Mouse (Mus musculus) intestine, embryonic 16.5 days (tissue): ENCODE data around the gene Baz2b. TPM values are rescaled to one million over a fixed set of nuclear protein-coding genes. Genes with fewer than 3 reads are reported as not detected.

Experiments used
- ATAC-seq: fragments of 200-750 bp; cut with Nextera tagmentation; 2 replicates; pipeline ENCODE4 v1.8.0; 2017; ENCODE audit warnings: moderate TSS enrichment, moderate library complexity
- H3K27ac ChIP-seq: fragments of 300-500 bp; sonication (generic); 2 replicates; pipeline ENCODE4 v1.5.1; 2014; ENCODE audit warnings: mild to moderate bottlenecking, low read length
- H3K27me3 ChIP-seq: fragments of 300-500 bp; sonication (generic); replicated peaks from 2 replicates; pipeline ENCODE4 v1.6.1; 2014; ENCODE audit warnings: low read length, control low read depth, mixed read lengths; ENCODE audit not compliant: control insufficient read depth, insufficient read depth
- H3K36me3 ChIP-seq: fragments of 300-500 bp; sonication (generic); 2 replicates; pipeline ENCODE4 v1.6.1; 2014; ENCODE audit warnings: low read length, control low read depth; ENCODE audit not compliant: control insufficient read depth, insufficient read depth
- H3K4me1 ChIP-seq: fragments of 300-500 bp; sonication (generic); 2 replicates; pipeline ENCODE4 v1.6.1; 2014; ENCODE audit warnings: low read length, control low read depth, mixed read lengths; ENCODE audit not compliant: control insufficient read depth, insufficient read depth
- H3K4me2 ChIP-seq: fragments of 300-500 bp; sonication (generic); 2 replicates; pipeline ENCODE4 v1.6.1; 2014; ENCODE audit warnings: low read depth, low read length, control low read depth
- H3K4me3 ChIP-seq: fragments of 300-500 bp; sonication (generic); 2 replicates; pipeline ENCODE4 v1.5.1; 2014; ENCODE audit warnings: mild to moderate bottlenecking, low read length
- H3K9ac ChIP-seq: fragments of 300-500 bp; sonication (generic); 2 replicates; pipeline ENCODE4 v1.6.1; 2014; ENCODE audit warnings: low read depth, low read length
- H3K9me3 ChIP-seq: fragments of 300-500 bp; sonication (generic); 2 replicates; pipeline ENCODE4 v1.6.1; 2016; ENCODE audit warnings: low read length, control low read depth; ENCODE audit not compliant: control insufficient read depth
- WGBS: fragments of 180-500 bp; shearing (Covaris S2); extraction: QIAGEN DNeasy Blood & Tissue Kit; methylation state at CpG from one replicate; pipeline ENCODE4 v1.1.7; 2014; 5-methylcytosine and 5-hydroxymethylcytosine counted together
- polyA plus RNA-seq: library from polyadenylated mRNA; unstranded; fragments of >200 nt; fragmentation: Nextera tagmentation; extraction: Ambion mirVana; gene quantifications from 2 replicates; pipeline ENCODE4 v1.2.1, GENCODE M21; 2015

Baz2b gene
- polyA plus RNA-seq, 1 experiment from 2014 or later, result 42.3 TPM

GRCm38 (mm10) chr2:59932244-59932643 is 277.4 kb downstream of the Baz2b start:
- no peaks in the 10 kb centered on the region for H3K36me3 ChIP-seq
- no peaks in the 10 kb centered on the region for H3K9me3 ChIP-seq
- no peak overlapping the region for H3K9ac ChIP-seq
- no peaks in the 10 kb centered on the region for H3K27me3 ChIP-seq
- WGBS, result 95% methylated on average over 4 of the region's 4 CpGs
- H3K4me2 ChIP-seq, result no peak overlapping the region
- ATAC-seq, result no peak
- no peaks in the 10 kb centered on the region for H3K4me1 ChIP-seq
- H3K4me3 ChIP-seq, result no peak overlapping the region
- no peak overlapping the region for H3K27ac ChIP-seq

- no peak overlapping the region for H3K9ac ChIP-seq
- H3K4me1 ChIP-seq, result no peaks in the 10 kb centered on the region
- no peaks in the 10 kb centered on the region for H3K27me3 ChIP-seq
- no peak for ATAC-seq
- WGBS, result 89% methylated on average over 11 of the region's 11 CpGs
- H3K36me3 ChIP-seq, result peaks cover 7% of the 10 kb centered on the region; the same call in 1 of the 2 replicates
- H3K4me2 ChIP-seq, result no peak overlapping the region
- no peak overlapping the region for H3K4me3 ChIP-seq
- no peaks in the 10 kb centered on the region for H3K9me3 ChIP-seq
- no peak overlapping the region for H3K27ac ChIP-seq
Measured at GRCm38 (mm10) chr2:59913610-59914009, 296.0 kb downstream of the Baz2b start.

- 92% methylated on average over 9 of the region's 9 CpGs for WGBS
- ATAC-seq, result no peak
- Histone ChIP-seq H3K9ac (no peak overlapping the region), H3K4me3 (no peak overlapping the region), H3K27ac (no peak overlapping the region), H3K9me3 (no peaks in the 10 kb centered on the region), H3K4me1 (no peaks in the 10 kb centered on the region), H3K4me2 (no peak overlapping the region), H3K36me3 (0 out of 2 replicates have a peak, but pooled peaks cover 7% of the 10 kb centered on the region), H3K27me3 (no peaks in the 10 kb centered on the region)
Measured at GRCm38 (mm10) chr2:59908048-59908447, 301.6 kb downstream of the Baz2b start.

- H3K4me3 ChIP-seq, result no peak overlapping the region
- H3K9me3 ChIP-seq, result no peaks in the 10 kb centered on the region
- no peak overlapping the region for H3K4me2 ChIP-seq
- no peak overlapping the region for H3K27ac ChIP-seq
- H3K27me3 ChIP-seq, result no peaks in the 10 kb centered on the region
- no peak for ATAC-seq
- H3K4me1 ChIP-seq, result no peaks in the 10 kb centered on the region
- peaks cover 5% of the 10 kb centered on the region; the same call in 1 of the 2 replicates for H3K36me3 ChIP-seq
- no peak overlapping the region for H3K9ac ChIP-seq
- 86% methylated on average over 7 of the region's 7 CpGs for WGBS
Measured at GRCm38 (mm10) chr2:59904007-59904406, 305.6 kb downstream of the Baz2b start.

- H3K27me3 ChIP-seq, result no peaks in the 10 kb centered on the region
- H3K27ac ChIP-seq, result no peak overlapping the region
- peaks cover 3% of the 10 kb centered on the region; the same call in 1 of the 2 replicates for H3K36me3 ChIP-seq
- H3K9me3 ChIP-seq, result no peaks in the 10 kb centered on the region
- H3K4me2 ChIP-seq, result no peak overlapping the region
- 0 out of 2 replicates have a peak, but pooled peaks cover 2% of the 10 kb centered on the region for H3K4me1 ChIP-seq
- no peak for ATAC-seq
- H3K9ac ChIP-seq, result no peak overlapping the region
- no peak overlapping the region for H3K4me3 ChIP-seq
- WGBS, result 91% methylated on average over 4 of the region's 4 CpGs
Measured at GRCm38 (mm10) chr2:59898666-59899065, 311.0 kb downstream of the Baz2b start.

- 87% methylated on average over 6 of the region's 7 CpGs for WGBS
- Histone ChIP-seq H3K9ac (no peak overlapping the region), H3K4me1 (0 out of 2 replicates have a peak, but pooled peaks cover 2% of the 10 kb centered on the region), H3K4me3 (no peak overlapping the region), H3K9me3 (no peaks in the 10 kb centered on the region), H3K4me2 (no peak overlapping the region), H3K27me3 (no peaks in the 10 kb centered on the region), H3K27ac (no peak overlapping the region), H3K36me3 (peaks cover 1% of the 10 kb centered on the region; the same call in 1 of the 2 replicates)
- no peak for ATAC-seq
Measured at GRCm38 (mm10) chr2:59898105-59898504, 311.5 kb downstream of the Baz2b start.

- H3K4me1 ChIP-seq, result 0 out of 2 replicates have a peak, but pooled peaks cover 2% of the 10 kb centered on the region
- no peaks in the 10 kb centered on the region; the same call in 1 of the 2 replicates for H3K36me3 ChIP-seq
- 51% methylated on average over 8 of the region's 8 CpGs for WGBS
- H3K4me3 ChIP-seq, result no peak overlapping the region
- H3K4me2 ChIP-seq, result no peak overlapping the region
- H3K9ac ChIP-seq, result no peak overlapping the region
- H3K9me3 ChIP-seq, result no peaks in the 10 kb centered on the region
- peak; percentile 89 for ATAC-seq
- no peaks in the 10 kb centered on the region for H3K27me3 ChIP-seq
- H3K27ac ChIP-seq, result 0 out of 2 replicates have a peak overlapping the region, but pooled peaks have one; percentile 5
Measured at GRCm38 (mm10) chr2:59896837-59897236, 312.8 kb downstream of the Baz2b start.

- no peak overlapping the region for H3K4me3 ChIP-seq
- H3K4me2 ChIP-seq, result no peak overlapping the region
- ATAC-seq, result 0 out of 2 replicates have a peak, but pooled peaks have one; percentile 28
- H3K27ac ChIP-seq, result 0 out of 2 replicates have a peak overlapping the region, but pooled peaks have one; percentile 5
- H3K9me3 ChIP-seq, result no peaks in the 10 kb centered on the region
- H3K4me1 ChIP-seq, result 0 out of 2 replicates have a peak, but pooled peaks cover 2% of the 10 kb centered on the region
- WGBS, result 62% methylated on average over 7 of the region's 7 CpGs
- H3K27me3 ChIP-seq, result no peaks in the 10 kb centered on the region
- H3K9ac ChIP-seq, result no peak overlapping the region
- no peaks in the 10 kb centered on the region; the same call in 1 of the 2 replicates for H3K36me3 ChIP-seq
Measured at GRCm38 (mm10) chr2:59896400-59896799, 313.2 kb downstream of the Baz2b start.

- Histone ChIP-seq H3K4me3 (no peak overlapping the region), H3K36me3 (no peaks in the 10 kb centered on the region), H3K9ac (no peak overlapping the region), H3K9me3 (no peaks in the 10 kb centered on the region), H3K4me2 (no peak overlapping the region), H3K27me3 (no peaks in the 10 kb centered on the region), H3K4me1 (no peaks in the 10 kb centered on the region), H3K27ac (no peak overlapping the region)
- 82% methylated on average over 6 of the region's 6 CpGs for WGBS
- ATAC-seq, result no peak
Measured at GRCm38 (mm10) chr2:59889699-59890098, 319.9 kb downstream of the Baz2b start.
